Mouse (Mus musculus): ENCODE data around the gene Slc22a18.

Slc22a18 gene

GRCm38 (mm10) chr7:143473347-143474101 is at the start of gene Slc22a18:
Gene Slc22a18 (plus strand): TSS chr7:143473736.
- DNase-seq, result no peak

DNA sequence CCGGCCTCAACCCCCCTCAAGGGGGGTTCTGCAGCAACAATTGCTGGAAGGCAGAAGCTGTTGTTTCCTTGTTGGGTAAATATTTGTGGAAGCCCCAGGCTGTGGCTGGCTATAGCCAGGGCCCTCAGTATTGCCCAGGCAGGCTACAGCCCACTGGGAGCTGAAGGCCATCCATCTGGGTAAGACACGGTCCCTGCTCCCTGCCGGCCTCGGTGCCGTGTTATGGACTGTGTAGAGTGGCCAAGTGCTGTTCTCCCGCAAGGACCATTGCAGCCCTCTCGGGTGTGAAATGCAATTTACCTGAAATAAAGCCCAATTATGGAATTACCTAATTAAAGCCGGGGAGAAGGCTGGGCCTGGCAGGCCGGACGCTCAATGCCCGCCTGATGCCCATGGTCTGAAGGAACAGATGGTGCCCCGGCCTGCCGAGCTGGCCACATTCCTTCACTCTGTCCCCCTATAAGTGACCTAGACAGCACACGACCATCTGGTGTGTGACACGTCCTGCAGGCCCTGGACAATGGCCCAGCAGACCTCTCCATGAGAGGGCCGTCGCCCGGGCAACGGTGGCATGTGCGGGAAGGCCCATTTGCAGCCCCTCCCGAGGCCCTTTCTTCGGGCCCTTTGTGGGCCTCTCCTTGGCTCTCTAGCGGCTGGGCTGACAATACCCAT is 45.3 kb upstream of the Slc22a18 start:
- no peak for DNase-seq

- DNase-seq, result no peak
These were observed 44.6 kb upstream of the Slc22a18 start for GRCm38 (mm10) chr7:143428814-143429499.

GRCm38 (mm10) chr7:143432631-143433030 is 40.9 kb upstream of the Slc22a18 start:
- no peak for DNase-seq

DNA sequence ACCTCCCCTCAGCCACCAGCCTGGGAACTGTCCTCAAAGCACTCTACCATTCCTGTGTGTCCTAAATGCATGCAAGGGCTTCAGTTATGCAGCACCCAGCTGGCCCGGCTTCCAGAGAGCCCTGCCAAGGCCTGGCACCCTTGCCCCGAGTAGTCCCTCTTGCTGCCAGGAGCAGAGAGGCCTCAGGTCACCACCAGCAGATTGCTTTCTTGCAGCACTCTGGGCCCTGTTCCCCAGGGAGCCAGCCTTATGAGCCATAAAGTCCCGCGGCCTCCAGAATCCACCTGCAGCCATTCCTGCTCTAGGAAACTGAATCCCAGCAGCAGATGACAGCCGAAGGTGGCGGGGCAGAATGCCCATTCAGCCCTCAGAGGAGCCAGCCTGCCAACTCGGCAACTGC is 40.2 kb upstream of the Slc22a18 start:
- peak; percentile 17 for DNase-seq

GRCm38 (mm10) chr7:143437231-143437893 is 36.2 kb upstream of the Slc22a18 start:
- DNase-seq, result no peak

GRCm38 (mm10) chr7:143437894-143438581 is 35.5 kb upstream of the Slc22a18 start:
- no peak for DNase-seq

DNA sequence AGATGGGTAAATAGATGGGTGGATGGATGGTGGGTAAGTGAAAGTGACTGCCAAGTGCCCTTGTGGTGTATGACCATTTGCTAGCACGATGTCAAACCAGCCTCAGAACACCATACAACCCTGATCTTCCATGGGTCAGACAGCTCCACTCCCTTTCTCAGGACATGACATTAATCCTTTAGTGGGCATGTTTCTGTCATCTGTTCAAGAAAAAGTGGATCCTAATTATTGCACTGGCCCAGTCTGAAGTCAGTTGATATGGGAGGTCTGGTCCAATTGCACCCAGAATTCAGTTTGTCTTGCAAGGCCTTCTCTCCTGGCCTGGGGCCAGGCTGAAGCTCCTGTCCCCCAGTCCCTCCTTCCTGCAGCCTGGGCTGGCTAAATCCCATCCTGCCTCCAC is 34.6 kb upstream of the Slc22a18 start:
- DNase-seq, result no peak

DNA sequence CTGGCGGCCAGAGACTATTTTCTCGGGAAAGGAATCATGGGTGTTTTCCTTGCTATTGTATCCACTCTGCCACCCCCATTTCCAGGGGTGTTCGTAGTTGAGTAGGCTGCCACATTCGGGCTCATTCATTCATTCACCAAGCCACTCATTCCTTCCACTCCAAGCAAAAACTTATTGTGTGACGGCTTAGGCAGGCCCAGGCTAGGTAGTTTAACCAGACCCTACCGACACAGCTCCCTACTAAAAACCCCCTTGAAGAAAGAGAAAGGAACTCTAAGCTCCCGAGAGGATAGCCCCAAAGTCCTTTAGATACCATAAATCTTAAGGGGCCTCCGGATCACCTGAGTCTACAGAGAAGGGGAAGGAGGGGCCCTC is 29.0 kb upstream of the Slc22a18 start:
- DNase-seq, result no peak

DNA sequence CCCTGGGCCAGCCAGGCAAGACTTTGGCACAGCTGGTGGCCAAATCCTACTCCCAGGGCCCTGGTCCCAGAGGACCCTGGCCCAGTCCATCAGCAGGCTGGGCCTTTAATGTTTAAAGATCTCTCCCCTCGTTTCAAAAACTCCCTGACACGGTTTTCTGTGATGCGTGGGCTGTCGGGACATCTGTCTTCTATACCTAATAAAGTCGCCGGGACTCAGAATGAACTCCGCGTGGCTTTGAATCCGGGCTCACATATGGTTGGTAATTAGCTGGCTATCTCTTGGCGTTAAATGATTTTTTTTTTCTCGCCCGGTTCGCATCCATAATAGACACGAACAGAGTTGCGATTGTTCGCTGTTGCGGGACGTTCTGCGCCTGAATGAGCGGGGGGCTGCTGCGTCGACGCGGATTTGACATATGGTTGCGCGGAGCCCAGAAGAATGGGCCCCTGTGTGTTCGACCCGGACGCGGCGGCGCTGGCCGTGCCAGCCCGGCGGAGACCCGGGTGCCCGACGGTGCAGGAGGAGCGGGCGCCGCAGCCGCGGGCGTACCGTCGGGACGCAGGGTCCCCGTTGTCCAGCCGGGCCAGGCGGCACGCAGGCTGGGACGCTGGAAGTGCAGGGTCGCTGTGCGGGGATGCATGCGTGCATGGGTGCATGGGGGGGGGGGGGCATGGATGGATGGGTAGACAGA is 28.4 kb upstream of the Slc22a18 start:
- no peak for DNase-seq

DNA sequence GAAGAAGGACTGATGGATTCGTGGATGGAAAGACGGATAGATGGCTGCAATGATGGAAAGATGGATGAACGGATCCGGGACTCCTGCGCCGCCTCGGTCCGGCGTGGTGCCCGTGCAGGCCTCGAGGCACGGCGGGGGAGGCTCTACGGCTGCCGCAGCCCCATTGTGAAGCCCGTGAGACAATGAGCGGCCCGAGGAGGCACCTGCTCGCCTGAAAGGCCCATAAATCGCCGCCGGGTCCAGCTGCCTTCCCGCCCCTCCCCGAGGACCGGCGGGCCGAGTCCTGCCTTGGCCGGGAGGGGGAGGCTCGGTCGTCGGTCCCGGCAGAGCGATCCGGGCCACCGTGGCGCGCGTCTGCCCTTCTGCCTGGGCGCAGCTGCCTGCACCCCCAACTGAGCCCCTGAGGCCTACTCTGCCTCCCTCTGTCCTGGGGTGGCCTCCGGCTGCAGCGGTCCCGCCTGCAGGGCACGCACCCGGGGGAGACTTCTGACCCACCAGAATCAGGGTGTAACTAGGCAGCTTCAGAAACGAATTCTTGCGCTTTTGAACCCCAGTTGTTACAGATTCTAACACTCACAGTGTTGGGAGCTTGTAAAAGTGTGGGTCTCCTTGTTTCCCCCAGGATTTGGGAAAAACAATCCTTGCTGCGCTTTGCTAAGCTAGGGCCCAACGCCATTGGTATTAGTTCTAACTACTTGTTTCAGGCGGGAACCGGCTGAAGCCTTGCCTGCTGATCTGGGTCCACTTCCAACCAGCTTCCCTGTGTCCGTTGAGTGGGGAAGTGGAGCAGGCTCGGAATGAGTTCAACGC is 27.7 kb upstream of the Slc22a18 start:
- no peak for DNase-seq

DNA sequence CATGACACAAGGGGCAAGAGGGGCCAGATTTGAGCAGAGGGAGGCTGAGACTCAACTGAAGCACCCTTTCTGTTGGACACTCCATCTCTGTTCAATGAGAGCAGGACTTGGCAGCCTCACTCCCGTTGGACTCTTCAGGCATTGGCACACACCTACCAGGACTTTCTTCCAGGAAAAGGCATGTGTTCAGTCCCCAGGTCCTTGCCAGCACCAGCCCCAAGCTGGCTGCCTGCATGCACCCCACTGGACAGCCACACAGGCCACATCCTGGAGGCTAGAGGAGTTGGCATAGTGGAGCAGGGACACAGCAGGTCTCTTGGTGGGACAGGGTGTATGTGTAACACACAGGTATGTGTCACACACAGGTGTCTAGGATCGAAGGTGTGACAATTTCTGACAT is 26.4 kb upstream of the Slc22a18 start:
- no peak for DNase-seq

GRCm38 (mm10) chr7:143458963-143459331 is 14.6 kb upstream of the Slc22a18 start:
- DNase-seq, result no peak

DNA sequence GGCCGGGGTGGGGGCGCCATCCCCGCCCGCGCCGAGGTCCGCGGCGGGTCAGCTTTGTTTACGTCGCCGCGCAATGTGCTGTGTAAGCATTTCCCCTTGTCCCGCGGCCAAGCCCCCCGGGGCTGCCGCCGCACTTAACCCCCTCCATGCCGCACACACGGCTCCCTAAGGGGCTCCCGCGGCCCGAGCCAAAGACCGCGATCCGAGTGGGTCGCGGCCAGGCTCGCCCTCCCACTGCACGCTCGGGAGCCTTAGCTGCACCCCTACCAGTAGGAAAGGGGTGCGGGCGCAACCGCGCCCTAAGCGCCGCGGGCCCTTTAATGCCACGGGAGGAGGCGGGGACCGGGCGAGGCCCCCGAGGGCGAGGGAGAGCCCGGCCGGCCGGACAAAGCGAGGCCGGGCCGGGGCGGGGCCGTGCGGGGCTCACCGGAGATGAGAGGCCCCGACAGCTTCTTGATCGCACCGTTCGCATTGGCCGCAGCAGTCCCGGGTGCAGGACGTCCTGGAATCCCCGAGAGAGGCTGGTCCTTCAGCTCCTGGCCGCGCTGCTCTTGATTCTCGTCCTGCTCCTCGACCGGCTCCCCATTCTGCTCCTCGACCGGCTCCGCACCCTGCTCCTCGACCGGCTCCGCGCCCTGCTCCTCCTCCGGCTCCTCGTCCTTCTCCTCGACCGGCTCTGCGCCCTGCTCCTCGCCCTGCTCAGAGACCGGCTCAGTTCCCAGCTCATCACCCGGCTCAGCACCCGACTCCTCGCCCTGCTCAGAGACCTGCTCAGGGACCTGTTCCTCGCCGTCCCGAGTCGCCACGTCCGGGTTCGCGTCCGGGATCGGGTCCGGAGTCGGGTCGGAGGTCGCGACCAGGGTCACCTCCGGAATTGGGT is 14.0 kb upstream of the Slc22a18 start:
- DNase-seq, result no peak

GRCm38 (mm10) chr7:143460217-143460834 is 13.2 kb upstream of the Slc22a18 start:
- no peak for DNase-seq

DNA sequence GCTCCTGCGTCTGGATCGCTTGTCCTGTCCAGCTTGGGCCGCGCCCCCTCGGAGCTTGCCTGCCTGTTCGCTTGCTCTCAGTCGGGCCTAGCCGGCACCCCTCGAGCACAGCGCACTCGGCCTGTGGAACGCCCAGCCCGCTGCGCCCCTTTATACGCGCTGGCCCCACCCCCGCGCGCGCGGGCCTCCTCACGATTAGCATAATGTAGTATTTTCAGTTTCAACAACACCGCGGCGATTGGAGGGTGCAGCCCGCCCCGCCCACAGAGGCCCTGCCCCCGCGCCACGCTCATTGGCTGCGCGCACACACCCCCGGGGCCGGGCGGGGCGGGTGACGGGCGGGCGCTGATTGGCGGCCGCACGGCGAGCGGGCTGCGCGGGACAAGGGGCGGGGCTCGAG is 12.7 kb upstream of the Slc22a18 start, which contains the start of gene Cdkn1c:
Gene Cdkn1c (minus strand): TSS at position 177 of the 400 bp plus-strand sequence.
- DNase-seq, result peak; percentile 86

DNA sequence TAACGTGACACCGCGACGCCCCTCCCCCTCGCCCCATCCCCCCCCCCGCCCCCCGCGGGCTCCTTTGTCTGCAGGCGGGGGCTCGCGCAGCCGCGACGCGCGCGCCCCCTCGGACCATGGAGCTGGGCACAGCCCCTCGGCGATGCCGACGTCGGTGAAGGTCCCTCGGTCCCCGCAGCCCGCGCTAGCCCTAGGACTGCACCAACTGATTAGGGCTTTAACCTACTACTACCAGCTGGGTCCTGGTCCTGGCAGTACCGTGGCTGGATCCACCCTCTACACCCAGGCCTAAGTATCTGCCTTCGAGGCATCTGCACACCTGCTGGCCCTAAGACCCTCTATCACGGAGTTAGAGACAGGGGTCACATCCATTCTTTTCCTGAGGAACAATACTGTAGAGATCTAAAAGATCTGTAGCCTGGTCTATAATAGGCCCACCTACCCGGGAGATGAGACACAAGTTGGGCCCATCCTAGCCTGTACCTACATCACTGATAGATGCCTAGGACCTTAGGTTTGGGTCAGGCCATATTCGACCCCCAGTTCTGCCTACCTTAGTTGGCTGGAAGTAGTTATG is 12.2 kb upstream of the Slc22a18 start:
- no peak for DNase-seq

GRCm38 (mm10) chr7:143461920-143462319 is 11.6 kb upstream of the Slc22a18 start:
- no peak for DNase-seq

DNA sequence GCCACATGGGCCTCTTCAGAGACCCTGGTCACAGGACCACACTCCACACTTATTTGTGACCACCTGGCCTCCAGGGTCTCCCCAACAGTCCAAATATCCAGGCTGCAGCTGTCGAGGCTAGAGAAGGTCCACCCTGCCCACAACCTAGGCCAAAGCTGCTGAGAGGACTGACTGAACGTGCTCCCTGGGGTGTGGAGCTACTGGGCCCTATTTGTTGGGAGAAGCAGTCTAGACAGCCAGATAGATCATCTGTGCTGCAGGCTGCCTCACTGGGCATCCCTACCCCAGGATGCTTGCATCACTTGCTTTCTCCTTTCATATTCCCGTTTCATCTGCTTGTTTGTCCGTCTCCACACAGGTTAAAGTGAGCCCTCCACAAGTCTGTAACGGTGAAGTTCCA is 11.0 kb upstream of the Slc22a18 start:
- DNase-seq, result no peak
